Mouse (Mus musculus) neural tube, embryonic 11.5 days (tissue): ENCODE data around the gene Arpc4. TPM values are rescaled to one million over a fixed set of nuclear protein-coding genes. Genes with fewer than 3 reads are reported as not detected.
A peak's percentile ranks its signal among the peaks of the same experiment; 100 is the strongest.
"Not testable (repeated sequence)": the region's sequence is repeated elsewhere in the genome, so short reads cannot be mapped to it uniquely, and the experiment has no call there.

Source experiments
- ATAC-seq: fragments of 200-750 bp; cut with Nextera tagmentation; 2 replicates; pipeline ENCODE4 v1.8.0; 2017; ENCODE audit warnings: moderate number of reproducible peaks, mild to moderate bottlenecking, moderate TSS enrichment, moderate library complexity; ENCODE audit not compliant: insufficient read depth, low FRiP score, low TSS enrichment
- DNase-seq: peaks from one replicate; pipeline ENCODE4 v3.0.0-alpha.2; 2015; ENCODE audit warnings: low spot score
- H3K27ac ChIP-seq: fragments of 300-500 bp; sonication (generic); 2 replicates; pipeline ENCODE4 v1.5.1; 2014; ENCODE audit warnings: low read depth, mild to moderate bottlenecking, low read length
- H3K27me3 ChIP-seq: fragments of 300-500 bp; sonication (generic); 2 replicates; pipeline ENCODE4 v1.6.1; 2014; ENCODE audit warnings: mild to moderate bottlenecking, low read length, mixed read lengths; ENCODE audit not compliant: control insufficient read depth, insufficient read depth
- H3K36me3 ChIP-seq: fragments of 300-500 bp; sonication (generic); 2 replicates; pipeline ENCODE4 v1.6.1; 2014; ENCODE audit warnings: mild to moderate bottlenecking, low read length, moderate library complexity, mixed read lengths; ENCODE audit not compliant: control insufficient read depth, insufficient read depth
- H3K4me1 ChIP-seq: fragments of 300-500 bp; sonication (generic); 2 replicates; pipeline ENCODE4 v1.6.1; 2014; ENCODE audit warnings: low read length, mixed read lengths; ENCODE audit not compliant: control insufficient read depth, insufficient read depth
- H3K4me2 ChIP-seq: fragments of 300-500 bp; sonication (generic); 2 replicates; pipeline ENCODE4 v1.6.1; 2014; ENCODE audit warnings: low read depth, mild to moderate bottlenecking, moderate library complexity
- H3K4me3 ChIP-seq: fragments of 300-500 bp; sonication (generic); 2 replicates; pipeline ENCODE4 v1.5.1; 2014; ENCODE audit warnings: low read depth, low read length
- H3K9ac ChIP-seq: fragments of 300-500 bp; sonication (generic); 2 replicates; pipeline ENCODE4 v1.6.1; 2014; ENCODE audit warnings: mild to moderate bottlenecking, low read length
- H3K9me3 ChIP-seq: fragments of 300-500 bp; sonication (generic); 2 replicates; pipeline ENCODE4 v1.6.1; 2016; ENCODE audit warnings: low read length; ENCODE audit not compliant: control insufficient read depth
- WGBS: fragments of 180-500 bp; shearing (Covaris S2); extraction: QIAGEN DNeasy Blood & Tissue Kit; methylation state at CpG from one replicate; pipeline ENCODE4 v1.1.7; 2014; 5-methylcytosine and 5-hydroxymethylcytosine counted together
- polyA plus RNA-seq: library from polyadenylated mRNA; unstranded; fragments of >200 nt; fragmentation: Nextera tagmentation; extraction: Ambion mirVana; gene quantifications from 2 replicates; pipeline ENCODE4 v1.2.1, GENCODE M21; 2014

Arpc4 gene
- 202 and 215 TPM in 2 replicates for polyA plus RNA-seq

- ATAC-seq (peak; percentile 92), DNase-seq (peak; percentile 94)
- Histone ChIP-seq H3K4me3 (peak within 1 kb of the TSS; percentile 100), H3K9me3 (no peaks in the 10 kb centered on the region), H3K4me1 (peaks cover 10% of the 10 kb centered on the region), H3K36me3 (peaks cover 13% of the 10 kb centered on the region), H3K4me2 (peak within 1 kb of the TSS; percentile 94), H3K9ac (peak within 1 kb of the TSS; percentile 92), H3K27me3 (no peaks in the 10 kb centered on the region), H3K27ac (peak within 1 kb of the TSS; percentile 55)
- WGBS, result under 1% methylated on average over 58 of the region's 61 CpGs
Observed at GRCm38 (mm10) chr6:113377496-113378385, at the start of gene Arpc4, which contains the start of gene Tada3. Gene Arpc4 (plus strand): TSS chr6:113378115. Gene Tada3 (minus strand): TSS chr6:113377883.

- no peak overlapping the region for H3K9ac ChIP-seq
- DNase-seq, result no peak
- ATAC-seq, result no peak
- peaks cover 3% of the 10 kb centered on the region for H3K4me1 ChIP-seq
- H3K27me3 ChIP-seq, result no peaks in the 10 kb centered on the region
- WGBS, result 96% methylated on average over 1 of the region's 1 CpGs
- H3K4me2 ChIP-seq, result no peak overlapping the region
- no peaks in the 10 kb centered on the region for H3K9me3 ChIP-seq
- no peak overlapping the region for H3K4me3 ChIP-seq
- H3K36me3 ChIP-seq, result 0 out of 2 replicates have a peak, but pooled peaks cover 4% of the 10 kb centered on the region
- H3K27ac ChIP-seq, result no peak overlapping the region
Observed at GRCm38 (mm10) chr6:113329396-113329795, 48.5 kb upstream of the Arpc4 start.

- peaks cover 7% of the 10 kb centered on the region; the same call in 1 of the 2 replicates for H3K36me3 ChIP-seq
- no peak for DNase-seq
- no peak overlapping the region for H3K4me3 ChIP-seq
- no peak for ATAC-seq
- no peak overlapping the region for H3K4me2 ChIP-seq
- no peak overlapping the region for H3K27ac ChIP-seq
- no peaks in the 10 kb centered on the region for H3K27me3 ChIP-seq
- peaks cover 3% of the 10 kb centered on the region for H3K4me1 ChIP-seq
- 53% methylated on average over 2 of the region's 2 CpGs for WGBS
- H3K9ac ChIP-seq, result no peak overlapping the region
- H3K9me3 ChIP-seq, result no peaks in the 10 kb centered on the region
Observed at GRCm38 (mm10) chr6:113330547-113330946, 47.4 kb upstream of the Arpc4 start.

- ATAC-seq (no peak), DNase-seq (no peak)
- Histone ChIP-seq H3K4me1 (no peaks in the 10 kb centered on the region), H3K4me3 (no peak overlapping the region), H3K4me2 (no peak overlapping the region), H3K36me3 (peaks cover 7% of the 10 kb centered on the region; the same call in 1 of the 2 replicates), H3K9ac (no peak overlapping the region), H3K27ac (no peak overlapping the region), H3K9me3 (no peaks in the 10 kb centered on the region), H3K27me3 (no peaks in the 10 kb centered on the region)
- WGBS, result 94% methylated on average over 11 of the region's 11 CpGs
Observed at GRCm38 (mm10) chr6:113331721-113332120, 46.2 kb upstream of the Arpc4 start.

GRCm38 (mm10) chr6:113332734-113333133, 45.2 kb upstream of the Arpc4 start:
- not testable (repeated sequence) for H3K36me3 ChIP-seq, H3K4me3 ChIP-seq, H3K27ac ChIP-seq, H3K27me3 ChIP-seq, H3K4me2 ChIP-seq, H3K9ac ChIP-seq, H3K4me1 ChIP-seq, ATAC-seq, DNase-seq, H3K9me3 ChIP-seq
- WGBS, result 75% methylated on average over 6 of the region's 6 CpGs

GRCm38 (mm10) chr6:113333137-113333950, 44.6 kb upstream of the Arpc4 start:
- ATAC-seq (peak; percentile 31; the same call in 1 of the 2 replicates), DNase-seq (peak; percentile 44)
- Histone ChIP-seq H3K9me3 (no peaks in the 10 kb centered on the region), H3K4me3 (no peak overlapping the region), H3K27ac (no peak overlapping the region), H3K4me1 (no peaks in the 10 kb centered on the region), H3K36me3 (peaks cover 7% of the 10 kb centered on the region; the same call in 1 of the 2 replicates), H3K4me2 (no peak overlapping the region), H3K27me3 (no peaks in the 10 kb centered on the region), H3K9ac (no peak overlapping the region)
- whole genome bisulfite sequencing, result 86% methylated on average over 14 of the region's 14 CpGs

GRCm38 (mm10) chr6:113334216-113334615, 43.7 kb upstream of the Arpc4 start:
- WGBS, result 79% methylated on average over 6 of the region's 6 CpGs

GRCm38 (mm10) chr6:113336852-113337620, 40.9 kb upstream of the Arpc4 start:
- Histone ChIP-seq H3K27ac (no peak overlapping the region), H3K9ac (no peak overlapping the region), H3K9me3 (no peaks in the 10 kb centered on the region), H3K4me3 (no peak overlapping the region), H3K27me3 (no peaks in the 10 kb centered on the region), H3K4me1 (0 out of 2 replicates have a peak, but pooled peaks cover 2% of the 10 kb centered on the region), H3K36me3 (peaks cover 7% of the 10 kb centered on the region; the same call in 1 of the 2 replicates), H3K4me2 (no peak overlapping the region)
- WGBS, result 85% methylated on average over 8 of the region's 8 CpGs
- ATAC-seq, result no peak
- DNase-seq, result no peak

More at GRCm38 (mm10) chr6:113334216-113334615, 43.7 kb upstream of the Arpc4 start:
- no peaks in the 10 kb centered on the region for H3K9me3 ChIP-seq
- H3K27ac ChIP-seq, result no peak overlapping the region
- H3K4me1 ChIP-seq, result no peaks in the 10 kb centered on the region
- DNase-seq (no peak), ATAC-seq (no peak)
- no peak overlapping the region for H3K4me3 ChIP-seq
- no peak overlapping the region for H3K9ac ChIP-seq
- H3K4me2 ChIP-seq, result no peak overlapping the region
- H3K36me3 ChIP-seq, result peaks cover 7% of the 10 kb centered on the region; the same call in 1 of the 2 replicates
- no peaks in the 10 kb centered on the region for H3K27me3 ChIP-seq
